Mouse (Mus musculus) Patski (cell line): ENCODE measurements around the gene Synpo2l. TPM values are rescaled to one million over a fixed set of nuclear protein-coding genes. Genes with fewer than 3 reads are reported as not detected.
"Not testable (repeated sequence)": the region's sequence is repeated elsewhere in the genome, so short reads cannot be mapped to it uniquely, and the experiment has no call there.

Source experiments
- ATAC-seq: fragments of 100-300 bp; one replicate; pipeline ENCODE4 v1.8.0; 2021
- CTCF ChIA-PET: fragments of 350-600 bp; sonication (Branson Sonifier 250); formaldehyde crosslinking; loops from one replicate; lab custom pipeline; 2022; ENCODE audit warnings: inconsistent platforms; lab: Charles Lee
- POLR2A ChIA-PET: fragments of 350-600 bp; sonication (Branson Sonifier 250); formaldehyde crosslinking; loops from one replicate; lab custom pipeline; 2022; ENCODE audit warnings: antibody characterized with exemption, inconsistent platforms; lab: Charles Lee
- DNase-seq: peaks from one replicate; pipeline ENCODE4 v3.0.0-alpha.2; 2011; ENCODE audit warnings: low read depth, low spot score
- H3K27me3 ChIP-seq: fragments of 371-371 bp; one replicate; pipeline ENCODE4 v1.5.1; 2021
- CTCF ChIP-seq: fragments of 100-300 bp; IDR thresholded peaks from one replicate; pipeline ENCODE4 v1.5.1; 2021
- in situ Hi-C: fragments of 300-500 bp; cut with MboI; formaldehyde crosslinking; loops from 3 replicates; pipeline ENCODE4 v1.11.1; 2018; ENCODE audit warnings: low pct_unique_long_range_greater_than_20kb, mixed read lengths
- polyA plus RNA-seq: library from polyadenylated mRNA; unstranded; gene quantifications from one replicate; pipeline ENCODE4 v1.2.3, GENCODE M21; 2021

The Synpo2l gene
- 0.55 TPM for polyA plus RNA-seq

DNA sequence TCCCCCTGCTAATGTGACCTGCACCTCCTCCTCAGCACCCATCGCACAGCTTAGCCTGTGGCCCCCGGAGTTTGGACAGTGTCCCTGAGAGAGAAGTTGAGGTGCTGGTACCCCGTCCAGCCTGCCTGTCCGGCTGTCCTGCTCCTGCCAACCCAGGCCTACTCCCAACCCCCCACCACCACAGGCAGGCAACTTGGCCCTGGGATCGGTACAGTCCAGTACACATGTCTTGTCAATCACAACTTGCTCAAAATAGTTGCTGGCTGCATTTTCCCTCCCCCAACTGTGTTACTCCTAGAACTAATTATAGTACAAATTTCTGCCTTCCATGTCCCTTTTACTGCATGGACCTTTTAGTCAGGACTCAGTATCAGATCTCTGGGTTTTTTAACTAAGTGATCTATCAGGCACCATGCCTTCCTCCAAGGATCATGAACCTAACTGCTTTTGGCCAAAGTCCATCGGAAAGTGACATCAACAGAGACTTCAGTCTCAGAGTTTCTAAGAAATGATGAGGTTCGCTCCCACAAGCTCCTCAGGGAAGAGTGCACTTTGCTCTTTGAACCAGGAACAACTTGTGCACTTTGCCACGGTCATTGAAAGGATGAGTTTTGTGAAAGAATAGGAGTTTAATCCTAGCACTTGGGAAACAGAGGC is at the start of gene Synpo2l:
Synpo2l (minus strand) TSS at position 201 of the 657 bp plus-strand sequence.
- ATAC-seq, result no peak
- no peak for DNase-seq
- CTCF ChIA-PET, result no interaction called here

DNA sequence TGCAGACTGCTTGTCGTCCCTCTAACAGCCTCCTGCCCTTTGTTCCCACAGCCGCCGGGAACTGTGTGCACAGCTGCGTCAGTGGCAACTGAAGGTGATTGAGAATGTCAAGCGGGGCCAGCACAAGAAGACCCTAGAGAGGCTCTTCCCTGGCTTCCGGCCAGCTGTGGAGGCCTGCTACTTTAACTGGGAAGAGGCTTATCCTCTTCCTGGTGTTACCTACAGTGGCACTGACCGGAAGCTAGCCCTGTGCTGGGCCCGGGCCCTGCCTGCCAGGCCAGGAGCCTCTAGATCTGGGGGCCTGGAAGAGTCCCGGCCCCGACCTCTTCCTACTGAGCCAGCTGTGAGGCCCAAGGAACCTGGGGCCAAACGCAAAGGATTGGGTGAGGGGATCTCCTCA is 45.7 kb upstream of the Synpo2l start:
- ATAC-seq (no peak), DNase-seq (no peak)
- in situ Hi-C loops, result no loop called here
- ChIA-PET POLR2A (no interaction called here), CTCF (no interaction called here)
- no peaks in the 10 kb centered on the region for H3K27me3 ChIP-seq
- TF ChIP-seq CTCF, result no peak

More for the DNA sequence above, at the start of gene Synpo2l:
- POLR2A ChIA-PET, result no interaction called here
- in situ Hi-C loops, result loop anchor here (5.0 kb wide), 1 partner anchor 266 kb away; no protein-coding TSS in a partner anchor
- no peak for TF ChIP-seq CTCF
- no peaks in the 10 kb centered on the region for H3K27me3 ChIP-seq

DNA sequence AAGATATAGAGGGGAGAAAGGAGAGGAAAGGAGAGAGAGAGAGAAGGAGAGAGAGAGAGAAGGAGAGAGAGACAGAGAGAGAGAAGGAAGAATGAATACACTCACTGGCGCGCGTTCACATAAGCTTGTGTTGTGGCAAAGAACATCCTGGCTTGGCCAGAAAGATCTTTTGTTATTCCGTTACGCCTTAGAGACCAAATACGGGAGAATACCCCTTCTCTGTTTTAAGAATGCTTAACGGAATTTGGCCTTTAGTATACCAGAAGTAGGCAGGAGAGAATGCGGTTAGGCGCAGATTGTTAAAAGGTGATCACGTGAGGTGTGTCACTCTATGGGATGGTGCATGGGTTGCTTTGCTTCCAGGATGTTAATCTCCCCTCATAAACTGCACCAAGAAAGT is 40.1 kb upstream of the Synpo2l start:
- ChIA-PET CTCF (interaction anchor here (1.4 kb wide), 1 partner anchor 10 kb away, joined by 5 read pairs; no protein-coding TSS in a partner anchor), POLR2A (interaction anchor here (0.6 to 1.9 kb wide), 6 partner anchors 12 to 326 kb away, joined by 3 to 7 read pairs (median 4); partner anchors contain the start of gene Camk2g)
- no peak for TF ChIP-seq CTCF
- in situ Hi-C loops, result no loop called here
- ATAC-seq, result no peak
- H3K27me3 ChIP-seq, result no peaks in the 10 kb centered on the region
- DNase-seq, result no peak

DNA sequence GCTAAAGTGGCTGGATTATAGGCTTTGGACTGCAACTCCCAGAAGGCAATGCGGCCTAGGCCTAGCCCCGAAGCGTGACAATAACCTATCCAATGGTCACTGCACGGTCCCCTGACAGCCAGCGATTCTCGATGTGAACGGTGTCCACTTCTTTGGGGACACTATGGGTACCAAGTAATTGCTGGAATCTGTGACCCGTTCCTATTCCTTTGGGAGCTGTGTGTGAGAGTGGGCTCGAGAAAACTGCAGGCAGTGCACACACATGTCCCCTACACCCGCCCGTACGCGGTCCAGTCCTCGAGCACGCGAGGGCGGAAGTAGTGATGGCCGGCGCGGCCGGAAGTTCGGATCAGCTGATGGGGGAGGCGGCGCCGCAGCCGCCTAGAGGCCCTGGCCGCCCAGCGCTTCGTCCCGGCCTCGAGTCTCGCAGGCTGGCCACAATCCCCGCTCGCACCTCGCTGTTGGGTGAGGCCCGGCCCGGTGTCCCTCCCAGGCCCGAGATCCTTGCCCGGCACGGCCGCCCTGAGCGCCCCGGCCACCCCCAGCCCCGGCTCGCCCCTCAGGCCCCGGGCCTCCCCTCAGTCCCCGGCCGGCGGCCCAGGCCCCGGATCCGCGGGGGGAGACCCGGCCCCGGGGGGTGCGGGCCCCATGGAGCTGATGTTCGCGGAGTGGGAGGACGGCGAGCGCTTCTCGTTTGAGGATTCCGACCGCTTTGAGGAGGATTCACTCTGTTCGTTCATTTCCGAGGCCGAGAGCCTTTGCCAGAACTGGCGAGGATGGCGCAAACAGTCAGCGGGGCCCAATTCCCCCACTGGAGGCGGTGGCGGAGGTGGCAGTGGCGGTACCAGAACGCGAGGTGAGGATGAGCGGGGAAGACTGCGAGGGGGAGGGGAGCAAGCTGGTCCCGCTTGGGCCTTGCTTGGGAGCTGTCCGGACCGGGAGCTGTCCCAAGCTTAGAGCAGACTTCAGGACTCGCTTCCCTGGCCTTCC is 39.3 kb upstream of the Synpo2l start, which contains the start of gene Zswim8:
Zswim8 (plus strand) TSS at position 352 of the 990 bp plus-strand sequence.
- POLR2A ChIA-PET, result interaction anchor here (0.6 to 1.9 kb wide), 10 partner anchors 8 to 325 kb away, joined by 3 to 7 read pairs (median 4); partner anchors contain the start of gene Camk2g
- peak; percentile 72 for DNase-seq
- no peaks in the 10 kb centered on the region for H3K27me3 ChIP-seq
- ATAC-seq, result peak; percentile 86
- in situ Hi-C loops, result no loop called here
- CTCF ChIA-PET, result interaction anchor here (1.4 to 1.7 kb wide), 2 partner anchors 9 to 95 kb away, joined by 5 read pairs; no protein-coding TSS in a partner anchor
- no peak for TF ChIP-seq CTCF

DNA sequence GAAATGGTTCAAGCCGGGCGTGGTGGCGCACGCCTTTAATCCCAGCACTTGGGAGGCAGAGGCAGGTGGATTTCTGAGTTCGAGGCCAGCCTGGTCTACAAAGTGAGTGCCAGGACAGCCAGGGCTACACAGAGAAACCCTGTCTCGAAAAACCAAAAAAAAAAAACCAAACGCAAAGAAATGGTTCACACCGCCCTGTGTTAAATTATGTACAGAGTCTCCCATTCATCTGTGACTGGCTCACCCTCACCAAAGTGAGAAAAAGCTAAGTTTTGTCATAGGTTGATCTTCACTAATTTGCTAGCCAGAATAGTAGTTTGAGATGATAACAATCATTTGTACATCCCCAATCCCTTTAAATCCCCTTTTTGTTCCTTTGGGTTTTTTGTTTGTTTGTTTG is 35.3 kb upstream of the Synpo2l start:
- CTCF ChIA-PET, in situ Hi-C loops: not testable (repeated sequence)
- POLR2A ChIA-PET, result interaction anchor here (1.7 kb wide), 1 partner anchor 10 kb away, joined by 5 read pairs; no protein-coding TSS in a partner anchor

DNA sequence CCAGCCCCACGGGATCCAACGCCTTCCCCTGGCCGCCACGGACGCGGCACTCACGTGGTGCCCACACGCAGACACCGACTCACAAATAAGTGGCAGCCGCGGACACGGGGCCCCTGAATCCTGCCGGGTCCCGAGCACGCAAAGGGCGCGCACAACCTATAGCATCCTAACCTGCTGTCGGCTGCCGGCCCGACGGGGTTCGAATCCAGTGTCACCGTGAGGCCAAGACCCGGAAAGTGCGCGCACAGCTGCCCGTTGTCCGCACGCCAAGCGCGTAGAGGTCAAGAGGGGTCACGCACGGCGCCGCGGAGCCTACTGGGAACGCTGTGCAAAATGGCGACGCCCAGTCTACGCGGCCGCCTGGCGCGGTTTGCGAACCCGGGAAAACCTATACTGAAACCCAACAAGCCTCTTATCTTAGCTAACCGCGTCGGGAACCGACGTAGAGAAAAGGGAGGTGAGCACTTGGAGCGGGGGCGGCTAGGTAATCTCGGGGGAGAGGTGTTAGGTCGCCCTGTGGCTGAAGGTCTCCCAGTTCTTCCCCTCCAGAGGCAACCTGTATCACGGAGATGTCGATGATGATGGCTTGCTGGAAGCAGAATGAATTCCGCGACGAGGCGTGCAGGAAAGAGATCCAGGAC is 34.7 kb upstream of the Synpo2l start, which contains the start of gene Chchd1:
Chchd1 (plus strand) TSS at position 266 of the 641 bp plus-strand sequence.
- no peak for TF ChIP-seq CTCF
- ATAC-seq (peak; percentile 42), DNase-seq (no peak)
- CTCF ChIA-PET, result no interaction called here
- in situ Hi-C loops, result no loop called here
- H3K27me3 ChIP-seq, result no peaks in the 10 kb centered on the region
- POLR2A ChIA-PET, result interaction anchor here (1.7 kb wide), 1 partner anchor 10 kb away, joined by 5 read pairs; no protein-coding TSS in a partner anchor

More for the DNA sequence above, 35.3 kb upstream of the Synpo2l start:
- not testable (repeated sequence) for ATAC-seq, DNase-seq, H3K27me3 ChIP-seq

DNA sequence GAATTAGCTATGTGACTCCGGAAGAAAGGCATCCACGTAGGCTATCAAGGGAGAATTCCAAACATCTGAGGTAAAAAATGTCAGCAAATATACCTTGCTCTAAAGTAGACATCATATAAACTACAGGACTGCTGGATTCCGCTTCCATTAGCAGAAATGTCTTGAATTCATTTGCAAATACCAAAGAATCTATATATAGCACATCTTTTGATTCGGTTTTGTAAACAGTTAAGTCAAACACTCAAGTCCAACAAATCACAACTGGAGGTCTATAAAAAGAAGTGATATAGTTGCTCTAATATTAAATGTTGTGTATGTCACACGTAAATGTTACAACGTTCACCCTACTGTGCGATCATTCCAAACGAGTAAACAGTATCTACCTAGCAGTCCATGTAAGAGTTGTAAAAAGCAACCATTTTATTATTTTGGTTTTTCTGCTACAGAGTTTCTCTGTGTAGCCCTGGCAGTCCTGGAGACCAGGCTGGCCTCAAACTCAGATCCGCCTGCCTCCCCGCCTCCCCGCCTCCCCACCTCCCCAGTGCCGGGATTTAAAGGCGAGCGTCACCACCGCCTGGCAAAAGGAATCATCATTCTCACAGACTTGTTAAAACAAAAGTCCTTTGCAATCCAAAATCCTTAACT is 34.1 kb upstream of the Synpo2l start:
- no peak for TF ChIP-seq CTCF
- CTCF ChIA-PET, result no interaction called here

DNA sequence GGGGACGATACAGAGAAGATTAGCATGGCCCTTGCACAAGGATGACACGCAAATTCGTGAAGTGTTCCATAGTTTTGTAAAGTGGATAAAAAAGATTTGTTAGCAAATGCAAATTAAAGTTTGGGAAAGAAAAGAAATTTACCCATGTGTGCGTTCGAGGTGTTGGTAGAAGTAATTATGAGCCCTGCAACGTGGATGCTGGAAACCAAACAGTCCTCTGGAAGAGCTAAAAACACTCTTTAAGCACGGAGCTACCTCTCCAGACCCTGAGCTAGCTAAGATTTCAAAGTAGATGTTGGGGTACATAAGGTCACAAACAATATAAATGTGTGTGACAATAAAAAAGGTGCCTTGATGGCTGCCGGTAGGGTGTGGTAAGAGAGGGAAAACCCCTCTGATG is 33.4 kb upstream of the Synpo2l start:
- no peak for TF ChIP-seq CTCF
- in situ Hi-C loops, result no loop called here
- H3K27me3 ChIP-seq, result no peaks in the 10 kb centered on the region
- ChIA-PET CTCF (no interaction called here), POLR2A (no interaction called here)
- no peak for DNase-seq
- ATAC-seq, result no peak

More for the DNA sequence above, 34.1 kb upstream of the Synpo2l start:
- DNase-seq (no peak), ATAC-seq (no peak)
- no peaks in the 10 kb centered on the region for H3K27me3 ChIP-seq
- POLR2A ChIA-PET, result interaction anchor here (1.7 kb wide), 1 partner anchor 9 kb away, joined by 5 read pairs; no protein-coding TSS in a partner anchor
- in situ Hi-C loops, result no loop called here

DNA sequence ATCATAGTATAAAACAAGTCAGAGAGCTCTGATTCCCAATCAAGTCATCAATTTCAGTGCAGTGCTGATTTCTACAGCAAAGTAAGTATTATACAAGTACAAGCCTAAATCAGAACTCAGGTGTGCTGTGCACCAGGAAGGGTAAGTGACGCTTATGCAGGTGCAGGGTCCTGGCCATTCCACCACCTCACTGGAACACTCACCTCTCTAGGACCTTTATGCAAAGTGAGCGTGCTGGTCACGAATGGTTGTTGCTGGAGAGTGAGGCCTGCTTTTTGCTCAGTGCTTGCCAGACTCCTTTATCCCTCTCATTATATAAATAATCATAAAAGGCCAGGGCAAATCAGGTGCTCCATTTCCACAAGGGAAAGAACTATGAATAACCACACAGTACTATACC is 32.2 kb upstream of the Synpo2l start:
- H3K27me3 ChIP-seq, result no peaks in the 10 kb centered on the region
- ChIA-PET CTCF (interaction anchor here (1.1 kb wide), 1 partner anchor 37 kb away, joined by 3 read pairs; no protein-coding TSS in a partner anchor), POLR2A (interaction anchor here (1.4 kb wide), 1 partner anchor 30 kb away, joined by 3 read pairs; no protein-coding TSS in a partner anchor)
- ATAC-seq (no peak), DNase-seq (no peak)
- TF ChIP-seq CTCF, result no peak
- in situ Hi-C loops, result no loop called here
